Mouse (Mus musculus): ENCODE data around the gene Tpbgl. TPM values are rescaled to one million over a fixed set of nuclear protein-coding genes. Genes with fewer than 3 reads are reported as not detected.

Tpbgl gene
- total RNA-seq, 2 experiments from 2014 or later = 3.4 to 4.7 TPM

- no peak for DNase-seq
Observed at GRCm38 (mm10) chr7:99579491-99580190, 47.3 kb downstream of the Tpbgl start.

DNA sequence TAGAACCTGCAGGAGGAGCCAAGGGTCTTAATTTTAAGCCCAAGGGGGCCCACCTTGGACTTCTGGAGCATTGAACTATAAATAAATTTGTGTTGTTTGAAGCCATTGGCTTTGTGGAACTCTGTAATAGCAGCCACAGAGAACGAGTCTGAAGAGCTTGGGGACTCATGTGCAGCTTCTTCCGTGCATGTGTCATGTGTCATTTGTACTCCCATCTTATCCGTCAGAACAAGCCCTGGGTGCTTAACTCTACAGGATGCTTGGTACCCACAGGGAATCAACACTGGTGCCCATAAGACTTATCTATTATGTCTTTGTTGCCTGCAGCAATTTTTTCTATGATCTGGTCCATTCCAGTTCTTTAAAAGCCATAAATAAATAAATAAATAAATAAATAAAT lies 48.7 kb downstream of the Tpbgl start:
- no peak for DNase-seq

Other genes with a start within 250 kb of the Tpbgl start
- gene Gdpd5, start 245.7 kb downstream of the Tpbgl start, total RNA-seq (2021) = 10 to 100 TPM; 40.7 to 42.6 TPM
- gene Klhl35, start 161.1 kb downstream of the Tpbgl start, total RNA-seq (2021) = 1 to 10 TPM; 1.3 to 1.4 TPM
- gene Rps3, start 143.4 kb downstream of the Tpbgl start, total RNA-seq (2021) = 100 to 1,000 TPM; 440 to 487 TPM
- 10 to 100 TPM; 31.0 to 32.5 TPM for gene Arrb1, start 91.6 kb downstream of the Tpbgl start, total RNA-seq (2021)
- gene Slco2b1, start 84.2 kb upstream of the Tpbgl start, total RNA-seq (2021) = 1 to 10 TPM; 4.0 to 4.2 TPM
- gene Olfr520, start 103.2 kb upstream of the Tpbgl start, total RNA-seq (2021) = not detected
- not detected for gene Olfr521, start 136.4 kb upstream of the Tpbgl start, total RNA-seq (2021)
- 1 to 10 TPM; 3.1 to 3.6 TPM for gene Neu3, start 201.3 kb upstream of the Tpbgl start, total RNA-seq (2021)
- gene Xrra1, start 232.0 kb upstream of the Tpbgl start, total RNA-seq (2021) = under 1 TPM; 0.17 to 0.20 TPM
- 10 to 100 TPM; 64.0 to 68.1 TPM for gene Spcs2, start 236.4 kb upstream of the Tpbgl start, total RNA-seq (2021)